Mouse (Mus musculus) stomach, postnatal 0 days (tissue): ENCODE results near the gene Hist1h2af. TPM values are rescaled to one million over a fixed set of nuclear protein-coding genes. Genes with fewer than 3 reads are reported as not detected.

Experiments
- ATAC-seq: fragments of 200-750 bp; cut with Nextera tagmentation; 2 replicates; pipeline ENCODE4 v1.8.0; 2017; ENCODE audit not compliant: low FRiP score, low TSS enrichment
- DNase-seq: peaks from one replicate; pipeline ENCODE4 v3.0.0-alpha.2; 2016; ENCODE audit warnings: low spot score
- H3K27ac ChIP-seq: fragments of 300-500 bp; sonication (generic); replicated peaks from 2 replicates; pipeline ENCODE4 v1.5.1; 2014; ENCODE audit warnings: mild to moderate bottlenecking, control low read depth
- H3K27me3 ChIP-seq: fragments of 300-500 bp; sonication (generic); 2 replicates; pipeline ENCODE4 v1.6.1; 2014; ENCODE audit warnings: low read length; ENCODE audit not compliant: control insufficient read depth, insufficient read depth
- H3K36me3 ChIP-seq: fragments of 300-500 bp; sonication (generic); 2 replicates; pipeline ENCODE4 v1.6.1; 2014; ENCODE audit warnings: low read length, mixed read lengths; ENCODE audit not compliant: control insufficient read depth, insufficient read depth
- H3K4me1 ChIP-seq: fragments of 300-500 bp; sonication (generic); replicated peaks from 2 replicates; pipeline ENCODE4 v1.6.1; 2014; ENCODE audit warnings: antibody characterized with exemption; ENCODE audit not compliant: control insufficient read depth, insufficient read depth
- H3K4me2 ChIP-seq: fragments of 300-500 bp; sonication (generic); replicated peaks from 2 replicates; pipeline ENCODE4 v1.6.1; 2014; ENCODE audit warnings: low read depth, mild to moderate bottlenecking, control low read depth, moderate library complexity
- H3K4me3 ChIP-seq: fragments of 300-500 bp; sonication (generic); 2 replicates; pipeline ENCODE4 v1.5.1; 2014; ENCODE audit warnings: low read depth, low read length, control low read depth
- H3K9ac ChIP-seq: fragments of 300-500 bp; sonication (generic); 2 replicates; pipeline ENCODE4 v1.6.1; 2014; ENCODE audit warnings: mild to moderate bottlenecking, low read length, control low read depth, mixed read lengths
- H3K9me3 ChIP-seq: fragments of 300-500 bp; sonication (generic); 2 replicates; pipeline ENCODE4 v1.6.1; 2016; ENCODE audit warnings: low read length; ENCODE audit not compliant: control insufficient read depth
- CTCF ChIP-seq: IDR thresholded peaks from 2 replicates; pipeline ENCODE4 v1.5.1; 2016; ENCODE audit warnings: antibody characterized with exemption, low read depth, mild to moderate bottlenecking, moderate library complexity
- EP300 ChIP-seq: optimal IDR thresholded peaks from 2 replicates; pipeline ENCODE3; 2016; ENCODE audit warnings: antibody characterized with exemption
- WGBS: fragments of 180-500 bp; shearing (Covaris S2); extraction: QIAGEN DNeasy Blood & Tissue Kit; methylation state at CpG from one replicate; pipeline ENCODE4 v1.1.7; 2014; 5-methylcytosine and 5-hydroxymethylcytosine counted together
- polyA plus RNA-seq: library from polyadenylated mRNA; unstranded; fragments of >200 nt; fragmentation: Nextera tagmentation; extraction: Ambion mirVana; gene quantifications from 2 replicates; pipeline ENCODE4 v1.2.1, GENCODE M21; 2015

Gene Hist1h2af
- polyA plus RNA-seq, 1 experiment from 2014 or later = 8.9 TPM

DNA sequence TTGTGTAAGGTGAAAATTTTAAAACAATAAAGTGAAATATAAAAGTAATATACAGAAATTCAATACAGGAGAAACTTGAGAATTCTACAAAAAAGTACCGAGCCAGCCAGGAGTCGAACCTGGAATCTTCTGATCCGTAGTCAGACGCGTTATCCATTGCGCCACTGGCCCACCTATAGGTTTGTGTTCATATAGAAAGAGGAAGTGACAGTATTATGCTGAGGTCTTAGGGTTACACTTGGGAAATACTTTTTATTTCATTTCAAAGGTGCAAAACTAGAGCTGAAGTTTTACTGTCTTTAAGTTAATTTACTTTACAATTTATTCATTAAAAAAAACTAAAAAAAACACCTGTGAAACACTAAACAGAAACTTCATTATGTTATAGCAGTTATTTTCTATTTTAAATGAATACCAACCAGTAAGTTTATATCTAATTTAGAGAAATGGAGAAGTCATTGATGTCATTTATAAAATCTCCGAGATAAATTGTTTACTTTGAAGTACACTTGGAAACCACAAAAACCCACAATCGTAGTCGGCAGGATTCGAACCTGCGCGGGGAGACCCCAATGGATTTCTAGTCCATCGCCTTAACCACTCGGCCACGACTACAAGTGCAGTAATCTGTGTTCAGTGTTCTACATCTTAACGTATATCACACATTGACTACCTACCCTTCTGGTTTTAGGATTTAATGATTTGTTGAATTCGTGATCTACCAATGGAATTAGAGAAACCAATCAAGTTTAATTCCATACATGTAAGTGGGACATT, 33.1 kb upstream of the Hist1h2af start:
- Histone ChIP-seq H3K9ac (no peak overlapping the region), H3K36me3 (no peaks in the 10 kb centered on the region), H3K27me3 (no peaks in the 10 kb centered on the region), H3K27ac (no peak overlapping the region), H3K4me1 (0 out of 2 replicates have a peak, but pooled peaks cover 2% of the 10 kb centered on the region), H3K9me3 (no peaks in the 10 kb centered on the region), H3K4me3 (no peak overlapping the region), H3K4me2 (no peak overlapping the region)
- 10% methylated on average over 17 of the region's 17 CpGs for WGBS
- ATAC-seq = peak; percentile 59; the same call in 1 of the 2 replicates
- TF ChIP-seq CTCF (no peak), EP300 (no peak)
- DNase-seq = peak; percentile 49

GRCm38 (mm10) chr13:23501511-23501910, 32.2 kb upstream of the Hist1h2af start:
- Histone ChIP-seq H3K27ac (no peak overlapping the region), H3K9ac (no peak overlapping the region), H3K36me3 (no peaks in the 10 kb centered on the region), H3K4me1 (0 out of 2 replicates have a peak, but pooled peaks cover 2% of the 10 kb centered on the region), H3K4me2 (no peak overlapping the region), H3K4me3 (no peak overlapping the region), H3K9me3 (no peaks in the 10 kb centered on the region), H3K27me3 (no peaks in the 10 kb centered on the region)
- TF ChIP-seq CTCF = no peak
- WGBS = 20% methylated on average over 5 of the region's 5 CpGs
- DNase-seq (no peak), ATAC-seq (no peak)

GRCm38 (mm10) chr13:23502031-23502567, 31.6 kb upstream of the Hist1h2af start:
- TF ChIP-seq CTCF = no peak
- no peak for TF ChIP-seq EP300
- ATAC-seq (no peak), DNase-seq (no peak)
- H3K4me1 ChIP-seq = 0 out of 2 replicates have a peak, but pooled peaks cover 2% of the 10 kb centered on the region
- H3K27me3 ChIP-seq = no peaks in the 10 kb centered on the region
- no peaks in the 10 kb centered on the region for H3K36me3 ChIP-seq
- no peak overlapping the region for H3K9ac ChIP-seq
- H3K4me2 ChIP-seq = no peak overlapping the region
- no peaks in the 10 kb centered on the region for H3K9me3 ChIP-seq
- H3K27ac ChIP-seq = no peak overlapping the region
- WGBS = 44% methylated on average over 9 of the region's 9 CpGs
- no peak overlapping the region for H3K4me3 ChIP-seq

GRCm38 (mm10) chr13:23502916-23503315, 30.8 kb upstream of the Hist1h2af start:
- no peak overlapping the region for H3K27ac ChIP-seq
- no peaks in the 10 kb centered on the region for H3K36me3 ChIP-seq
- H3K4me1 ChIP-seq = 0 out of 2 replicates have a peak, but pooled peaks cover 2% of the 10 kb centered on the region
- WGBS = 49% methylated on average over 4 of the region's 4 CpGs
- ATAC-seq = no peak
- no peaks in the 10 kb centered on the region for H3K9me3 ChIP-seq
- H3K27me3 ChIP-seq = no peaks in the 10 kb centered on the region
- H3K4me2 ChIP-seq = no peak overlapping the region
- H3K4me3 ChIP-seq = no peak overlapping the region
- no peak overlapping the region for H3K9ac ChIP-seq
- TF ChIP-seq EP300 (no peak), CTCF (no peak)
- no peak for DNase-seq

GRCm38 (mm10) chr13:23503797-23504196, 29.9 kb upstream of the Hist1h2af start:
- no peak for TF ChIP-seq EP300
- no peak for TF ChIP-seq CTCF
- Histone ChIP-seq H3K36me3 (no peaks in the 10 kb centered on the region), H3K4me3 (no peak overlapping the region), H3K4me2 (no peak overlapping the region), H3K9ac (no peak overlapping the region), H3K4me1 (no peaks in the 10 kb centered on the region), H3K27ac (no peak overlapping the region), H3K27me3 (no peaks in the 10 kb centered on the region), H3K9me3 (no peaks in the 10 kb centered on the region)
- DNase-seq = peak; percentile 38
- ATAC-seq = no peak
- WGBS = 7% methylated on average over 9 of the region's 9 CpGs

- no peak overlapping the region for H3K9ac ChIP-seq
- no peaks in the 10 kb centered on the region for H3K4me1 ChIP-seq
- DNase-seq = no peak
- H3K9me3 ChIP-seq = no peaks in the 10 kb centered on the region
- H3K27me3 ChIP-seq = no peaks in the 10 kb centered on the region
- H3K27ac ChIP-seq = no peak overlapping the region
- WGBS = 32% methylated on average over 14 of the region's 14 CpGs
- TF ChIP-seq EP300 (no peak), CTCF (no peak)
- no peak overlapping the region for H3K4me3 ChIP-seq
- no peaks in the 10 kb centered on the region for H3K36me3 ChIP-seq
- peak overlapping the region; percentile 30 for H3K4me2 ChIP-seq
- no peak for ATAC-seq
Observed at GRCm38 (mm10) chr13:23505662-23506345, 27.9 kb upstream of the Hist1h2af start.
